Mouse (Mus musculus) c-Kit-positive CD71-positive TER-119-negative erythroid progenitor cells, embryonic 14.5 days (primary cell): ENCODE data around the gene Piwil1.
"Not testable (repeated sequence)": the region's sequence is repeated elsewhere in the genome, so short reads cannot be mapped to it uniquely, and the experiment has no call there.

Experiments used
- DNase-seq: peaks from one replicate; pipeline ENCODE4 v3.0.0-alpha.2; 2013; ENCODE audit warnings: low read depth

Piwil1 gene

GRCm38 (mm10) chr5:128710596-128710995 is 8.3 kb downstream of the Piwil1 start:
- DNase-seq: no peak

DNA sequence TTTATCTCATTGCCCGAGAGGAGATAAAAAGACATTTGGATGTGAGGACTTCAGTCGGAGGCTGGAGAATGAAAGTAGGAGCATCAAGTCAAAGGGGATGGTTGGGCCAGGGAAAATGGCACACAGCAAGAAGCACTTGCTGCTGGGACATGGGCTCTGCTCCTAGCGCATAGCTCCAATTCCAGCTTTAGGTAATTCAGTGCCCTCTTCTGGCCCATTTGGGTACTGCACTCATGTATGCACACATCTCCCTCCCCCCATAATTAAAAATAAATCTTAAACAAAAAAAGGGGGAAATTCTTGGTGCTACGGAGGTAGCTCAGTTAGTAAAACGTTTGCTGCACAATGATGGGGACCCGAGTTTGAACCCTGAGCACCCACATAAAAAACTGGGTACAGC is 9.5 kb downstream of the Piwil1 start:
- no peak for DNase-seq

- no peak for DNase-seq
Observed at GRCm38 (mm10) chr5:128715171-128715570, 12.8 kb downstream of the Piwil1 start.

DNA sequence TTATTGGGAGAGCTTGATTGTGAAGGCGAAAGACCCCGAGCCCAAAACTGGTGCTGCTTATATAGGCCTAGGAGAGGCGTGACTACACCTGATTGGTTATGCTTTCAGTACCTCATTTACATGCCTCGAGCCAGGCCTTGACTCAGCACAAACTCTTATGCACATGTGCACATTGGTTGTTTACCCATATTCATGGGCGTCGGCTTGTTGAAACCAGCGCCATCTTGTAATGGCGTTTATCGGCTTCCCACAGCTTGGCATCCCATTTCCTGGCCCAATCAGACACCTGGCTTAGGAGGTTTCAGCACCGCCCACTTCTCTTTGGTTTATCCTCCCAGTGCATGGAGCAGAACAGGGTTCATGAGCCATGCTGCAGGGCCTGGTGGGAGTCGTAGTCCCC is 18.1 kb downstream of the Piwil1 start:
- not testable (repeated sequence) for DNase-seq

DNA sequence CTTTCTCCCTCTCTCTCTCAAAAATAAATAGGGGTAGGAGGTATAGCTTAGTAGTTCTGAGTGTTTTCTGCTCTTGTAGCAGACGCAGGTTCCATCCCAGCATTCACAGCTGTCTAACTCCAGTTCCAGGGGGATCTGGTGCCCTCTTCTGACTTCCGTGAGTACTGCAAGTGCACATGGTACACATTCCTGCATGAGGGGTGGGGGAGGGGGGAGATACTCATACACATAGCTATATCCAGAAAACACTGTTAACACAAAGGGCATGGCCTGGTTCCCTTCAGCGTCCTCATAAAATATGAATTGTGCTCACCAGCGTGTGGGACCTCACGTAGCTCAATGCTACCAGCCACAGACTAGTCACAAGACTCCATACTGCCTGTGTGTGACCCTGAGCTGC is 27.0 kb downstream of the Piwil1 start:
- DNase-seq: no peak

DNA sequence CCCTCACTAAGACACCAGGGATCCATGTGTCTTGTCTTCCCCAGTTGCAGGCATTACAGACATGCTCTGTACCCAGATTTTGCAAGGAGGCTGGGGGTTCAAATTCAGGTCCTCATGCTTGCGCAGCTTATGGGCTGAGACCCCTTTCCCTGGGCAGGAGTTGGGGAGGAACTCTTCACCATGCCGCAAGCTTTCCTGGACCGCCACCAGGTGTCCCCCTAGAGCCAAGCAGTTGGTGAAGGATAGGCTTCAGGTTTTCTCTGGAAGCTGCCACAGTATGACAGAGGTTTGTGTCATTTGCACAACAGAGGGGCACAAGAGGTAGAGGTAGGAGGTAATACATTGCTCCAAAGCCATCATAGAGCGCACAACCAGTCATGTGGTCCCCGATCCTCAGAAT is 28.3 kb downstream of the Piwil1 start:
- no peak for DNase-seq

- DNase-seq: no peak
Observed at GRCm38 (mm10) chr5:128732416-128733014, 30.2 kb downstream of the Piwil1 start.

GRCm38 (mm10) chr5:128733955-128734354 is 31.6 kb downstream of the Piwil1 start:
- DNase-seq: no peak

DNA sequence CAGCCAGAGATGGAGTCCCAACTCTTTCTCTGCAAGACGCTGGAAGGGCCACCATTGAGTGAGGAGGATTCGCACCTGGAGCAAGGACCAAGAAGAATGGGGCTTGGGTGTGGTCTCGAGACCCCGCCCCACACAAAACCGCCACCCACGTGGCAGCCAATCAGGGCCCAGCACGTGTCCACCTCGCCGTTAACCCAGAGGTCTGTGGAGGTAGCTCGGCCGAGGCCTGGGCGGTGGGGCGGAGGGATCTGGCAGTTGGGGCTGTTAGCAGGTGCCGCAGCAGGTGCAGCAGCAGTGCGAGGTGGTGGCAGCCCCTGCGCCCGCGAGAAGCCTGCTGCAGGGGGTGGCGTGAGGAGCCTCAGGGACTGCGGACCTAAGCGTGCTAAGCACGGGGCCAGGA is 33.6 kb downstream of the Piwil1 start:
- no peak for DNase-seq

DNA sequence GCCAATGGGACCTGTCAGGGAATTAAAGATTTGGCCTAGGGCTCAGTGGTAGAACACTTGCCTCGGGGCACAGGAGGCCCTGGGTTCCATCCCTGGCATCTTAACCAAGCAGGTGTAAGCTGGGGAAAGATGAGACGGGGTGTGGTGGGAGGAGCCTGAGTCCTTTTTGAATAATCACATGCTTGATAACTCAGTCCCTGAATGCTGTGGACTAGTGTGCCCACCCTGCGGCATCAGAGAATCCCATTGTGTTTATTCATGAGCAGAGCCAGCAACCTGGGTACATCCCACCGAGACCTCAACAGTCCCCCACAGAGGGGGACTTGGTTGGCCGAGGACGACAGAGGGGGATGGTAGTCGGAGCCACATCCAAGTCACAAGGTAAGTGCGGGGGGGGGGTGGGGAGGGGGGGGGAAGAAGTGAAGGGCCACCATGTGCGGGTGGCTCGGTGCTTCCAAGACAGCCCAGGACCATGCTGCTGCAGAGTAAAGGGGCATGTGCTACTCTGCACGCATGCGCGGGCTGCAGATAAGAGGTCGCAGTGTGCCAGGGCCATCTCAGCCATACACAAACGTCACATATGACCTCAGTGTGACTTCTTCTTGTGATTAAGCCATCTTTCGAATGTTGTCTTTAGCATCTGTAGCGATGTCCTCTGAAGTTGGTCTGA is 37.0 kb downstream of the Piwil1 start:
- no peak for DNase-seq

DNA sequence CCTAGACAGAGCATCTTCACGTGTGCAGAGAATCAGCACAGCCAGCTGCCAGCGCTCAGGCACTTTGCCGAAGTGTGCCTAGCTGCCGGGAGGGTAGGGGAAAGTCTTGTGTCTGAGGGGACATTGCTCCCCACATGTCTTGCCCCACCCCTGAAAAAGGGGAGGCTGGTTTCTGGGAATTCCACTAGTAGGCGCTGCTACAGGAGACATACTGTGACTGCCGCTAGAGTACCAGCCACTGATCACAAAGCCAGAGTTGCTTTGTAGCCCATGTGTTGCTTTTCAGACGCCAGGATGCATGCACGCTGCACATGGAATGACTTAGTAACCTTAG is 37.5 kb downstream of the Piwil1 start:
- no peak for DNase-seq

DNA sequence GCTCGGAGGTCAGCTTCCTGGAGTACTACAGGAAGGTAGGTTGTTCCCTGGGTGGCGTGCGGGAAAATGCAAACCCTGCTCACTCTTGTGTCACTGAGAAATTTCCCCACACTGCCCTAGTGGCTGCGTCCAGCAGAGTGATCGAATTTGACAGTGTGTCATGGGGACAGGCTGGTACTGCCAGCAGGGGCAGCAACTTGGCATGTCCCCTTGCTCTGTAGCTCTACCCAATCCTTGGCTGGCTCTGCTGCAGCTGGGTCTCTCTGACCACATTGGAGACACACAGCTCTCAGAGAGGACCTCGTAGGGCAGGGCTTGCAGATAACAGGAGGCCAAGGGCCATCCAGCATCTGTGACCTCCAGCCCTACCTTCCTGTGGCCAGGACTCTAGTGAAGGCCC is 42.0 kb downstream of the Piwil1 start:
- no peak for DNase-seq

DNA sequence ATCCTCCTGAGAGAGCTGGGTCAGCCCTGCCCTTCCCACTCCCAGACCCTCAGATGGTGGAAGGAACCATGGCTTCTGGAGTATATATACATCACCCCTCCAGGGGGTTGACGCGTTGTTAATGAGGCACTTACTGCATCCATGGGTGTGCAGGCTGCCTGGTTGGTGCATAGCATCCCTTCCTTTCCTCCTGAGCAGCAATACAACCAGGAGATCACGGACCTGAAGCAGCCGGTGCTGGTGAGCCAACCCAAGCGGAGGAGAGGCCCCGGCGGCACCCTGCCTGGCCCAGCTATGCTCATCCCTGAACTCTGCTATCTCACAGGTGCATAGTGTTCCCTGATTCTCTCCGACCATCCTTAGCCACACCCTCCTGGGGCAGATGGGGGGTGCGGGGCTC is 42.9 kb downstream of the Piwil1 start:
- DNase-seq: no peak

DNA sequence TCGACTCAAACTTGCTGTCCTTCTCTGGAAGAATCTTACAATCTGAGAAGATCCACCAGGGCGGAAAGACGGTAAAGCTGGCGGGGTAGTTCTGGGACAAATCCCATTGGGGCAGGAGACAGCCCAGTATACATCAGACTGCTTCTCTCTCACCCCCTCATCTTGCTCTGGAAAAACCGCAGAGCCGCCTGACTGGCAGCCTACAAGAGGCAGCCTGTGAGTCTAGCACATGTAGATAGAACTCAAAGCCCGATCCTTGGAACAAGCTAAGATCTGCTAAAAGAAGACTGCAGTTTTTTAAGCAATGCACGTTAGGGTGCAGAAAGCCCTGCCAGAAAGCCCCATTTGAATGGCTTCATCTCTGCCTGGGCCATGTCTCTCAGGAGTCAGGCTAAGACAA is 43.9 kb downstream of the Piwil1 start:
- no peak for DNase-seq

DNA sequence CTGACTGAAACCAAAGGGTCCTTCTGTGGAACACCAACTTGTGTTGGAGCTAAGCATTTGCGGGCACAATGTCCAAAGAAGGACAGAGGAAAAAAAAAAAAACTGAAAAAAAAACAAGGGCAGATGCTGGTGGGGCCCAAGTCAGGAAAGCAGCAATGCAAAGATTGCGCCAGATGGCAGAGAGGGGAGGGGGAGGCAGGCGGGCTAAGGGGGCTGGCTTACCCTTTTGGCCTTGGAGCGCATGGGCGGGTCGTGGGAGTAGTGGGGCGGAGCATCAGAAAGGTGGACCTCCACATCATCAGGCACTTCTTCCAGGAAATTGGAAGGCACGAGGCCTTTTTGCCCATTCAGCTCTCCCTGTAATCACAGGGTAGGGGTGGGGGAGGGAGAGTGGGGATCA is 58.8 kb downstream of the Piwil1 start:
- DNase-seq: no peak

- DNase-seq: no peak
Observed at GRCm38 (mm10) chr5:128769026-128769631, 66.8 kb downstream of the Piwil1 start.

- no peak for DNase-seq
Observed at GRCm38 (mm10) chr5:128776386-128776785, 74.1 kb downstream of the Piwil1 start.

DNA sequence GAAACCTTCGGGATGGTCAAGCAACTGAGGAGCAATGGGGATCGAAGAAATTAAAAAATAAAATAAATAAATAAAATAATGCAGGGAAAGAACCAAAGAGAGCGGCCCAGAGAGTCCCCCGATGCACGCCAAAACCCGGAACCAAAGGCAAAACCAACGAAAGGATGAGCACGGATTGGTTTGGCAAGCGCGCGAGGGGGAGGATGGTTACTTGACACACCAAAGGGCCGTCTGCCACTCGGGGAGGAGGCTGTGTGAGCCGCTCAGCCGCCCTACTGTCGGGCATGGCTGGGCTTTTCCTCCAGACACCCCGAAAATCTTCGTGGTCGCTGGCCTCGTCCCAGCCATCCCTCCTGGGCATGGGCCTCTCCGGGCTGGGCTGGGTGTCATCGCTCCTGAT is 79.3 kb downstream of the Piwil1 start:
- DNase-seq: no peak

DNA sequence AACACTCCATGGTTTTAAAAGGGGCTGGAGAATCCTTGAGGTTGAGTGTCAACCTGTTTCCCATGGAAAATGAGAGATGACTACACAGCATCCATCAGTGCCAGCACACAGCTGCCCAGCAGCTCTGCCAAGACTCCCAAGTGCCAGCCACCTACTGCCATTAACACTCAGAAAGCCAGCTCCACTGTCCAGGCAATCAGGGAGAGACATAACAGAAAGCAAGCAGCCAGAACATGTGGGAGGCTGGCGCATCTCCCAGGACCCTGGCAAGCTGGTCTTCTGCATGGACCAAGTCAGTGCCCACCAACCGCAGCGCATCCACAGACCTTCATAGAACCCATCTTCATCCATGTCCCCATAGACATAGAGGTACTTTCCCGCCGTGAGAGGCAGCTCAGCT is 98.3 kb downstream of the Piwil1 start:
- DNase-seq: no peak
